Mouse (Mus musculus) erythroblast, embryonic 14.5 days (primary cell): Measurements from ENCODE around the gene Immp2l.

Experiments used
- GATA1 ChIP-seq: IDR thresholded peaks from 2 replicates; pipeline ENCODE4 v1.6.1; 2012; ENCODE audit warnings: low read length, inconsistent platforms, mixed read lengths
- TAL1 ChIP-seq: IDR thresholded peaks from 3 replicates; pipeline ENCODE4 v1.6.1; 2012; ENCODE audit warnings: low read length, inconsistent platforms, mixed read lengths

GRCm38 (mm10) chr12:41831731-41832130 lies 807.8 kb downstream of the Immp2l start:
- no peak for TF ChIP-seq GATA1
- no peak for TF ChIP-seq TAL1
